Mouse (Mus musculus) MEL (cell line): ENCODE results near the gene Bsn. TPM values are rescaled to one million over a fixed set of nuclear protein-coding genes. Genes with fewer than 3 reads are reported as not detected.

Experiments used
- DNase-seq: peaks from one replicate; pipeline ENCODE4 v3.0.0; 2011; ENCODE audit warnings: low read depth, low spot score
- H3K27ac ChIP-seq: 2 replicates; pipeline ENCODE4 v1.5.1; 2012; ENCODE audit warnings: low read depth, mild to moderate bottlenecking, control low read depth, low read length, moderate library complexity; ENCODE audit not compliant: control insufficient read depth
- H3K27me3 ChIP-seq, 2 experiments: fragments of 150-350 bp in 1 of 2; sonication (generic) in 1 of 2; 2 replicates each; pipeline ENCODE4 v1.6.1; 2012; ENCODE audit warnings: low read length in 2 of 2, mild to moderate bottlenecking in 2 of 2, improper control_type of control experiment in 1 of 2, moderate library complexity in 1 of 2; ENCODE audit not compliant: insufficient read depth in 2 of 2, control insufficient read depth in 1 of 2
- H3K36me3 ChIP-seq, 2 experiments: 2 replicates each; pipeline ENCODE4 v1.6.1; 2012 to 2014; ENCODE audit warnings: low read length in 2 of 2, improper control_type of control experiment in 1 of 2, inconsistent platforms in 1 of 2, mild to moderate bottlenecking in 1 of 2; ENCODE audit not compliant: insufficient read depth in 2 of 2, control insufficient read depth in 1 of 2
- H3K4me1 ChIP-seq, 2 experiments: fragments of 150-350 bp in 1 of 2; sonication (generic) in 1 of 2; 2 replicates each; pipeline ENCODE4 v1.6.1; 2012; ENCODE audit warnings: low read length in 2 of 2, improper control_type of control experiment in 1 of 2, mild to moderate bottlenecking in 1 of 2; ENCODE audit not compliant: insufficient read depth in 2 of 2, control insufficient read depth in 1 of 2
- H3K4me3 ChIP-seq, 2 experiments: fragments of 150-350 bp in 1 of 2; sonication (generic) in 1 of 2; 2 replicates each; pipeline ENCODE4 v1.5.1; 2012; ENCODE audit warnings: low read depth in 2 of 2, low read length in 2 of 2, mild to moderate bottlenecking in 2 of 2, moderate library complexity in 2 of 2, control low read depth in 1 of 2, improper control_type of control experiment in 1 of 2; ENCODE audit not compliant: control insufficient read depth in 1 of 2, insufficient read depth in 1 of 2
- H3K79me2 ChIP-seq: 2 replicates; pipeline ENCODE4 v1.6.1; 2012; ENCODE audit warnings: mild to moderate bottlenecking, low read length, moderate library complexity; ENCODE audit not compliant: control insufficient read depth, poor library complexity, insufficient read depth
- H3K9ac ChIP-seq: 2 replicates; pipeline ENCODE4 v1.6.1; 2012; ENCODE audit warnings: low read depth, mild to moderate bottlenecking, control low read depth, low read length, moderate library complexity; ENCODE audit not compliant: control insufficient read depth, poor library complexity, severe bottlenecking
- H3K9me3 ChIP-seq: fragments of 150-350 bp; sonication (generic); replicated peaks from 2 replicates; pipeline ENCODE4 v1.6.1; 2012; ENCODE audit warnings: mild to moderate bottlenecking, low read length, improper control_type of control experiment, moderate library complexity; ENCODE audit not compliant: insufficient read depth
- BHLHE40 ChIP-seq: IDR thresholded peaks from 2 replicates; pipeline ENCODE4 v1.6.1; 2012; ENCODE audit warnings: low read depth, mild to moderate bottlenecking, inconsistent platforms, low read length, improper control_type of control experiment, borderline replicate concordance
- CHD1 ChIP-seq: IDR thresholded peaks from 2 replicates; pipeline ENCODE4 v1.6.1; 2012; ENCODE audit warnings: low read depth, mild to moderate bottlenecking, inconsistent platforms, low read length, improper control_type of control experiment
- CHD2 ChIP-seq: IDR thresholded peaks from 2 replicates; pipeline ENCODE4 v1.6.1; 2011; ENCODE audit warnings: low read length, improper control_type of control experiment
- CTCF ChIP-seq, 3 experiments: IDR thresholded peaks in 2 of 3; conservative IDR thresholded peaks in 1 of 3; 2 replicates each; pipeline ENCODE4 v1.5.1; 2011 to 2012; ENCODE audit warnings: low read length in 3 of 3, low read depth in 2 of 3, mild to moderate bottlenecking in 2 of 3, improper control_type of control experiment in 1 of 3, inconsistent platforms in 1 of 3, mixed read lengths in 1 of 3, moderate library complexity in 1 of 3; ENCODE audit not compliant: control insufficient read depth in 1 of 3, insufficient read depth in 1 of 3, poor library complexity in 1 of 3, severe bottlenecking in 1 of 3
- E2F4 ChIP-seq: IDR thresholded peaks from 2 replicates; pipeline ENCODE4 v1.6.1; 2011; ENCODE audit warnings: low read depth, low read length, improper control_type of control experiment, borderline replicate concordance
- ELF1 ChIP-seq: IDR thresholded peaks from 2 replicates; pipeline ENCODE4 v1.6.1; 2014; ENCODE audit warnings: low read depth, mild to moderate bottlenecking, inconsistent platforms, low read length, improper control_type of control experiment, moderate library complexity
- EP300 ChIP-seq, 2 experiments: IDR thresholded peaks; 2 replicates each; pipeline ENCODE4 v1.6.1; 2011; ENCODE audit warnings: improper control_type of control experiment in 2 of 2, low read length in 2 of 2, low read depth in 1 of 2, mild to moderate bottlenecking in 1 of 2
- ETS1 ChIP-seq: IDR thresholded peaks from 2 replicates; pipeline ENCODE4 v1.6.1; 2012; ENCODE audit warnings: low read depth, mild to moderate bottlenecking, inconsistent platforms, low read length, improper control_type of control experiment, moderate library complexity
- GABPA ChIP-seq: IDR thresholded peaks from 2 replicates; pipeline ENCODE4 v1.6.1; 2012; ENCODE audit warnings: low read depth, mild to moderate bottlenecking, inconsistent platforms, low read length, improper control_type of control experiment, moderate library complexity
- GATA1 ChIP-seq: IDR thresholded peaks from 2 replicates; pipeline ENCODE4 v1.6.1; 2011; ENCODE audit warnings: low read depth, low read length, improper control_type of control experiment
- HCFC1 ChIP-seq: IDR thresholded peaks from 2 replicates; pipeline ENCODE4 v1.6.1; 2012; ENCODE audit warnings: low read depth, mild to moderate bottlenecking, inconsistent platforms, low read length, improper control_type of control experiment, moderate library complexity
- JUND ChIP-seq: IDR thresholded peaks from 2 replicates; pipeline ENCODE4 v1.6.1; 2011; ENCODE audit warnings: low read depth, mild to moderate bottlenecking, improper control_type of control experiment, low read length
- MAFK ChIP-seq: IDR thresholded peaks from 2 replicates; pipeline ENCODE4 v1.6.1; 2011; ENCODE audit warnings: low read depth, mild to moderate bottlenecking, low read length, improper control_type of control experiment, borderline replicate concordance
- MAZ ChIP-seq: IDR thresholded peaks from 2 replicates; pipeline ENCODE4 v1.6.1; 2012; ENCODE audit warnings: low read depth, mild to moderate bottlenecking, inconsistent platforms, low read length, improper control_type of control experiment
- MEF2A ChIP-seq: IDR thresholded peaks from 2 replicates; pipeline ENCODE4 v1.6.1; 2014; ENCODE audit warnings: low read depth, mild to moderate bottlenecking, inconsistent platforms, low read length, improper control_type of control experiment; ENCODE audit not compliant: poor library complexity, insufficient replicate concordance, severe bottlenecking; ENCODE audit errors: extremely low read depth
- MXI1 ChIP-seq: IDR thresholded peaks from 2 replicates; pipeline ENCODE4 v1.6.1; 2011; ENCODE audit warnings: mild to moderate bottlenecking, low read depth, low read length, improper control_type of control experiment
- MYC ChIP-seq: IDR thresholded peaks from 2 replicates; pipeline ENCODE4 v1.6.1; 2011; ENCODE audit warnings: low read depth, mild to moderate bottlenecking, low read length, improper control_type of control experiment, moderate library complexity
- POLR2A ChIP-seq, 2 experiments: IDR thresholded peaks; 2 replicates each; pipeline ENCODE4 v1.6.1; 2011 to 2012; ENCODE audit warnings: low read length in 2 of 2, mild to moderate bottlenecking in 2 of 2, control low read depth in 1 of 2, improper control_type of control experiment in 1 of 2, low read depth in 1 of 2, moderate library complexity in 1 of 2; ENCODE audit not compliant: control insufficient read depth in 1 of 2, insufficient read depth in 1 of 2, poor library complexity in 1 of 2
- POLR2AphosphoS5 ChIP-seq: IDR thresholded peaks from 2 replicates; pipeline ENCODE4 v1.6.1; 2012; ENCODE audit warnings: low read depth, borderline replicate concordance, mild to moderate bottlenecking, inconsistent platforms, low read length, moderate library complexity, mixed read lengths
- RAD21 ChIP-seq: IDR thresholded peaks from 2 replicates; pipeline ENCODE4 v1.6.1; 2011; ENCODE audit warnings: mild to moderate bottlenecking, low read depth, low read length, improper control_type of control experiment
- RCOR1 ChIP-seq: IDR thresholded peaks from 2 replicates; pipeline ENCODE4 v1.6.1; 2012; ENCODE audit warnings: low read depth, mild to moderate bottlenecking, inconsistent platforms, low read length, improper control_type of control experiment
- SMC3 ChIP-seq: IDR thresholded peaks from 2 replicates; pipeline ENCODE4 v1.6.1; 2011; ENCODE audit warnings: low read depth, low read length, improper control_type of control experiment
- TCF12 ChIP-seq: IDR thresholded peaks from 2 replicates; pipeline ENCODE4 v1.6.1; 2014; ENCODE audit warnings: low read depth, mild to moderate bottlenecking, inconsistent platforms, low read length, improper control_type of control experiment, moderate library complexity
- UBTF ChIP-seq: IDR thresholded peaks from 2 replicates; pipeline ENCODE4 v1.6.1; 2012; ENCODE audit warnings: low read depth, mild to moderate bottlenecking, inconsistent platforms, low read length, improper control_type of control experiment, moderate library complexity, borderline replicate concordance; ENCODE audit not compliant: insufficient read depth
- USF1 ChIP-seq: IDR thresholded peaks from 2 replicates; pipeline ENCODE4 v1.6.1; 2014; ENCODE audit warnings: low read depth, mild to moderate bottlenecking, inconsistent platforms, low read length, improper control_type of control experiment, moderate library complexity
- USF2 ChIP-seq, 2 experiments: IDR thresholded peaks; 2 replicates each; pipeline ENCODE4 v1.6.1; 2011 to 2012; ENCODE audit warnings: improper control_type of control experiment in 2 of 2, low read length in 2 of 2, borderline replicate concordance in 1 of 2, inconsistent platforms in 1 of 2, low read depth in 1 of 2, mild to moderate bottlenecking in 1 of 2; ENCODE audit not compliant: insufficient read depth in 1 of 2
- ZC3H11A ChIP-seq: IDR thresholded peaks from 2 replicates; pipeline ENCODE4 v1.6.1; 2012; ENCODE audit warnings: low read depth, mild to moderate bottlenecking, inconsistent platforms, low read length, improper control_type of control experiment
- ZKSCAN1 ChIP-seq: IDR thresholded peaks from 2 replicates; pipeline ENCODE4 v1.6.1; 2012; ENCODE audit warnings: low read depth, mild to moderate bottlenecking, inconsistent platforms, low read length, improper control_type of control experiment, moderate library complexity
- polyA plus RNA-seq, 2 experiments: library from polyadenylated mRNA; stranded (reverse) in 1 of 2; unstranded in 1 of 2; fragments of >175 nt in 1 of 2; fragments of >200 nt in 1 of 2; gene quantifications; 2 replicates each; pipeline versions ENCODE4 v1.2.1 to v1.2.4; 2012; ENCODE audit warnings: low replicate concordance in 2 of 2, low read depth in 1 of 2; ENCODE audit not compliant: insufficient read length in 2 of 2, insufficient read depth in 1 of 2, missing spikeins in 1 of 2
- total RNA-seq: library from RNA; depleted of rRNA; stranded (reverse); fragments of 300-350 nt; gene quantifications from 2 replicates; pipeline ENCODE4 v1.2.3, GENCODE M21; 2012

Gene Bsn
- total and polyA plus RNA-seq, 3 experiments = 3.5 to 5.6 TPM; not detected in 1

- Histone ChIP-seq H3K36me3 (no peaks in the 10 kb centered on the region), H3K4me3 (no peak overlapping the region), H3K9ac (no peak overlapping the region), H3K9me3 (no peaks in the 10 kb centered on the region), H3K79me2 (no peaks in the 10 kb centered on the region), H3K4me1 (no peaks in the 10 kb centered on the region), H3K27me3 (no peaks in the 10 kb centered on the region), H3K27ac (no peak overlapping the region)
- no peak for DNase-seq
- no peak for TF ChIP-seq USF1
- TF ChIP-seq CTCF (IDR thresholded peaks at IDR 0.05 in 2 of 3, conservative IDR thresholded peaks at IDR 0.05 in 1 of 3; ENCODE audit: control insufficient read depth in 1 of 3, insufficient read depth in 1 of 3, low read depth in 2 of 3, low read length in 3 of 3, poor library complexity in 1 of 3, severe bottlenecking in 1 of 3) = no peak
- TF ChIP-seq CHD1 = no peak
Measured at GRCm38 (mm10) chr9:108227911-108228649, 37.9 kb upstream of the Bsn start.

- no peak for DNase-seq
- H3K27ac ChIP-seq = no peak overlapping the region
Measured at GRCm38 (mm10) chr9:108225166-108225565, 35.0 kb upstream of the Bsn start.

GRCm38 (mm10) chr9:108223633-108224032 lies 33.4 kb upstream of the Bsn start:
- no peak overlapping the region for H3K4me3 ChIP-seq
- no peaks in the 10 kb centered on the region; the same call in 1 of the 2 replicates for H3K79me2 ChIP-seq
- DNase-seq = no peak
- TF ChIP-seq CHD2 = no peak
- no peak for TF ChIP-seq TCF12
- no peak for TF ChIP-seq USF2 (IDR thresholded peaks at IDR 0.05; ENCODE audit: borderline replicate concordance in 1 of 2, insufficient read depth in 1 of 2, low read depth in 1 of 2, low read length in 2 of 2)
- TF ChIP-seq MEF2A = no peak
- TF ChIP-seq ELF1 = no peak
- no peak for TF ChIP-seq EP300 (IDR thresholded peaks at IDR 0.05; ENCODE audit: low read depth in 1 of 2, low read length in 2 of 2)
- TF ChIP-seq USF1 = no peak
- TF ChIP-seq BHLHE40 = no peak
- no peak for TF ChIP-seq GATA1
- TF ChIP-seq POLR2AphosphoS5 = no peak
- TF ChIP-seq GABPA = no peak
- no peak for TF ChIP-seq UBTF
- TF ChIP-seq HCFC1 = no peak
- no peak for TF ChIP-seq SMC3

More at GRCm38 (mm10) chr9:108225166-108225565, 35.0 kb upstream of the Bsn start:
- no peaks in the 10 kb centered on the region; the same call in 1 of the 2 replicates for H3K79me2 ChIP-seq
- no peaks in the 10 kb centered on the region for H3K4me1 ChIP-seq
- TF ChIP-seq USF2 (IDR thresholded peaks at IDR 0.05; ENCODE audit: borderline replicate concordance in 1 of 2, insufficient read depth in 1 of 2, low read depth in 1 of 2, low read length in 2 of 2) (no peak), RCOR1 (no peak), POLR2AphosphoS5 (no peak), UBTF (no peak), ZC3H11A (no peak), GABPA (no peak), TCF12 (no peak), ETS1 (no peak), POLR2A (IDR thresholded peaks at IDR 0.05; ENCODE audit: control insufficient read depth in 1 of 2, insufficient read depth in 1 of 2, low read depth in 1 of 2, low read length in 2 of 2, poor library complexity in 1 of 2) (no peak), E2F4 (no peak), MAZ (no peak), MXI1 (no peak), MEF2A (no peak), MAFK (no peak), ZKSCAN1 (no peak), JUND (no peak), RAD21 (no peak), MYC (no peak), USF1 (no peak), BHLHE40 (no peak)
- no peaks in the 10 kb centered on the region for H3K27me3 ChIP-seq
- no peak overlapping the region for H3K9ac ChIP-seq
- H3K36me3 ChIP-seq = no peaks in the 10 kb centered on the region; a peak in 1 of 4 replicates
- H3K4me3 ChIP-seq = no peak overlapping the region
- no peaks in the 10 kb centered on the region for H3K9me3 ChIP-seq

More at GRCm38 (mm10) chr9:108223633-108224032, 33.4 kb upstream of the Bsn start:
- no peaks in the 10 kb centered on the region; a peak in 1 of 4 replicates for H3K36me3 ChIP-seq
- H3K27ac ChIP-seq = no peak overlapping the region
- no peaks in the 10 kb centered on the region for H3K27me3 ChIP-seq
- no peaks in the 10 kb centered on the region for H3K4me1 ChIP-seq
- H3K9ac ChIP-seq = no peak overlapping the region
- H3K9me3 ChIP-seq = no peaks in the 10 kb centered on the region
